Mouse (Mus musculus): ENCODE data around the gene Mrpl24.

Gene Mrpl24

GRCm38 (mm10) chr3:87947056-87947810 is 27.9 kb downstream of the Mrpl24 start:
- DNase-seq (ENCODE audit: low spot score): no peak

DNA sequence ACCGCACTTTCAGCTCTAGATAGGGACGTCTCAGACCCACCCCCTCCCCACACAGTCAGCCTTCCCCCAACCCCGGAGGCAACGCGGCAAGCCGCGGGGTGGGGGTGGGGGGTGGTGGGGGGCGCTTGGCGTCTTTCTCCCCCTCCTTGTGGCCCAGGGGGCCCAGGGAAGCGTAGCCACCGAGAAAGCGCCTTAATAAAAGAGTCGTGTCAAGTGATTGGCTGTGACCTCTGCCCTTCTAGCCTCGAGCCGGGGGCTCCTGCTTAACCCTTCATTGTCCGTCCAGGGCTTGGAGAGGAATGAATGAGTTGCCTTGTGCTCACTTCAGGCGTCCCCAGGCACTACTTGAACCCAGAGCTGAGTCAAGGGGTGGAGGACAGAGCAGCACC is 28.5 kb downstream of the Mrpl24 start:
- peak; percentile 77 for DNase-seq (ENCODE audit: low spot score)

DNA sequence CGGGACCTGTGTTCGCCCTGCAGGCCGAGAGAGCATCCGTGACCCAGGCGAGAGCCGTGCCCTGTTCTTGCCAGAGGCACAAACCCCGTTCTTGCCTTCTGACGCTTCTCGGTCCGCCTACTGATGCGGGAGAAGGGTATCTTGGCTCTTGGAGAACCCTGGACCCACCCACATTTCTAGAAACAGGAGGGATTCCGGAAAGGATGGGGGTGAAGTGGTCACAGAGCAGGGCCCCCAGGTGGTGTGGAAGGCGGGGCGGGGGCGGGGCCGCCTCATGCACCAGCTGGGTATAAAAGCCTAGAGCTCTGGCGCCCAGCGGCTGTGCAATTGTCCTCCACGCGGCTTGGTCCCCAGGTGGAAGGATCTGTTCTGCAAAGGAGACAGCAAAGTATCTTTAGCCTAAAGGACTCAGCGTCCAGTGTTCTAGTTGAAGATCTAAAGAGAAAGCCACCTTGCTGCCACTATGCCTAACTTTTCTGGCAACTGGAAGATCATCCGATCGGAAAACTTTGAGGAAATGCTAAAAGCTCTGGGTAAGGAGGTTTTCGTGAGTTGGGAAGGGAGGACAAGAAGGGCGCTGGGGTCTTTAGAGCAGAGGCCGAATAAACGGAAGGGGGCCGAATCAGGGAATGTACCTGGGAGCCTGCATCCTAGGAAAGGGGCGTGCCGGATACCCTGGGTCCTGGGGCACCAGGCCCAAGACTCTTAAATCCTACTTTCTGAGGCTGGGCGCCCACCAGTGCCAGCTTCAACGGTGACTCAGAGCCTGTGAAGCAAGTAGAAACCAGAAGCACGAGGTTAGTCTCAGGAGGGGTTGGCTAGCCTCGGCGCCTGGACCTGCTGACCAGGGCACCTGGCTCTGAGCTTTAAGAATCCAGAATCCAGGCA is 29.3 kb downstream of the Mrpl24 start, which contains the start of gene Crabp2:
Gene Crabp2, plus strand, starts transcription at position 289 of the 888 bp plus-strand sequence.
- peak; percentile 58 for DNase-seq (ENCODE audit: low spot score)

DNA sequence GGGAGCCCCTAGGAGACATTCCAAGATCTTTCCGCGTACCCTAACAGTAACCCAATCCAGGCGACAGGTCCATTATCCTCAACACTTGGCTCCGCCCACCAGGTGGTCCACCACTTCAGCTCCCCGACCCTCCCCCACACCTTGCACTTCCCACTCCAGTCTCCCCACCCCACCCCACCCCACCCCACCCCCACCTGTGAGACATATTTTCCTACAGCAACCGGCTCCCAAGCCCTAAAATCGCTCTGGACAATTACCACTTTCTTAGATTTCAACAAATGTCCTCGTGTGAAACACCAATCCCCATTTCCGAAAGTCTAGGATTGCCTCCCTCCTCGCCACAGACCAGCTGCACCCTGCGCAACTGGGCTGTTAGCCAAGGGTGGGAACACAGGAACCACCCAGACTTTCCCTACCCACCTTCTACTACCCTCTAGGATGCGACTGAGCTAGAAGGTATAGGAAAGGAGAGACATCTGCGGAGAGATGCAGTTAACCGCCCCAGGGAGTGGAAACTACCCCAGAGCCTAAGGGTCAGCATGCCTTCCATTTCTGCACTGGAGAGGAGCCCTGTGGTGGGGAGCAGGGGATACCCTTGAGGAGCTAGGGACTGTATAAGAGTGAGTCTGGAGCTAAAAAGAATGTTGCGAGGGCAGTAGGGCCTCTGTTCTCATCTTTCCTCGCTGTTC is 30.1 kb downstream of the Mrpl24 start:
- DNase-seq (ENCODE audit: low spot score): no peak

GRCm38 (mm10) chr3:87949955-87950515 is 30.7 kb downstream of the Mrpl24 start:
- DNase-seq (ENCODE audit: low spot score): peak; percentile 82

DNA sequence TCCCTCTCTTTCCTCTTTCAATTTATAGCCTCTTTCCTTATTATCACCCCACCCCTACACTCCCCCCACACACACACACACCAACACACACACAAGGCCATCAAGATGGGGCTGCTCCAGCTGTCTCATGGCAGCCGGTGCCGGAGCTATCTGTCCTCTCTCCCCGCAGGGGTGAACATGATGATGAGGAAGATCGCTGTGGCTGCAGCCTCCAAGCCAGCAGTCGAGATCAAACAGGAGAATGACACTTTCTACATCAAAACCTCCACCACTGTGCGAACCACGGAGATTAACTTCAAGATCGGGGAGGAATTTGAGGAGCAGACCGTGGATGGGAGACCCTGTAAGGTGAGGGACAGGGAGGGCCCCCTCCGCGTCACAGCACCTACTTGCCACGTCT is 32.6 kb downstream of the Mrpl24 start:
- DNase-seq (ENCODE audit: low spot score): no peak

DNA sequence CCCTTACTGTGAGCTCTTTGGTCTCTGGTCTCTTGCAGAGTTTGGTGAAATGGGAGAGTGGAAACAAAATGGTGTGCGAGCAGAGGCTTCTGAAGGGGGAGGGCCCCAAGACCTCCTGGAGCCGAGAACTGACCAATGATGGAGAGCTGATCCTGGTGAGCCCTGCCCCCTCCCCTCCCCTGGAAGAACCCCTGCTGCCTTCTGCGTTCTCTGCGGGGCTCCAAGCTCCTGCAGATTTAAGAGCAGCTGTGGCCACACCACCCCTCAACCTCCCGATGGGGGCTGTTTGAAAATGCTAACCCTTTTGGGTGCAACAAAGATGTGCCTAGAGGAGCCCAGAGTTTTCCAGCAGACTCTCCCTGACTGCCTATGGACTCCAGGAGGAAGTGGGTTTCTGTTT is 33.1 kb downstream of the Mrpl24 start:
- peak; percentile 68 for DNase-seq (ENCODE audit: low spot score)

- no peak for DNase-seq (ENCODE audit: low spot score)
Observed at GRCm38 (mm10) chr3:87958056-87958455, 38.8 kb downstream of the Mrpl24 start.

GRCm38 (mm10) chr3:87958476-87958875 is 39.2 kb downstream of the Mrpl24 start:
- DNase-seq (ENCODE audit: low spot score): no peak

DNA sequence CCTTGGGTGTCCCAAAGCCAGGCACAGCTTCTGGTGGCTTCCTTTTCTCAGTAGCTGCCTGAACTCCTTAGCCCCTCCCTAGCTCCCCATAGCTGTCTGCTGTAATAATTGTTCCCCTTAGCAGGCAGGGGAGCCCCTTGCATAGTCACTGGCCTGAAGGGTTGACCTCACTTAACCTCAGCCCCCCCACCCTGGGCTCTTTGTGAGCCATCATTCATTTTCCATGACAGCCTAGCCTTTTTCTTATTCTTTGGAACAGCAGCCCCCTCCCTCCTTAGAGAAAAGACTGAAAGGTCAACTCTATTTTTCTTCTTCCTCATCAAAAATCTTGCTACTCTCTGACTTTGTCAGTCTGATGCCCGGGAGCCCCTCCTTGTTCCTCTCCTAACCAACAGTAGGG is 39.7 kb downstream of the Mrpl24 start:
- DNase-seq (ENCODE audit: low spot score): no peak

- no peak for DNase-seq (ENCODE audit: low spot score)
Observed at GRCm38 (mm10) chr3:87959371-87959770, 40.1 kb downstream of the Mrpl24 start.

DNA sequence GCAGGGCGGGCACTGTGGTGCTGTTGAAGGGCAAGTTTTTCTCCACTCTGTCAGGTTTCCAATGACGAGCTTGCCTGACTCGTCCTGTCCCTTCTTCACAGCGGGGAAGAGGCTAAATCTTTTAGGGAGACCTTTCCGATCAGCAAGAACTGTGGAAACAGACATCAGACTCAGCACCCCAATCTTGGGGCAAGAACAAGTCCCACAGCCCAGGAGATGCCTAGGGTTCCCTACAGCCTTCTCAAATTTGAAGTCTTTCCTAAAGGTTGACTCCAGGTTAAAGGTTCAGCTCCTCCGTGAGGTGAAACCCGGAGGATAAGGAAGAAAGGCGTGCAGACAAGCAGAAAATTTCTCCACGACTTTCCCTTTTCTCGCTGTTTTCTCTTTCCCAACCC is 40.9 kb downstream of the Mrpl24 start:
- DNase-seq (ENCODE audit: low spot score): no peak

DNA sequence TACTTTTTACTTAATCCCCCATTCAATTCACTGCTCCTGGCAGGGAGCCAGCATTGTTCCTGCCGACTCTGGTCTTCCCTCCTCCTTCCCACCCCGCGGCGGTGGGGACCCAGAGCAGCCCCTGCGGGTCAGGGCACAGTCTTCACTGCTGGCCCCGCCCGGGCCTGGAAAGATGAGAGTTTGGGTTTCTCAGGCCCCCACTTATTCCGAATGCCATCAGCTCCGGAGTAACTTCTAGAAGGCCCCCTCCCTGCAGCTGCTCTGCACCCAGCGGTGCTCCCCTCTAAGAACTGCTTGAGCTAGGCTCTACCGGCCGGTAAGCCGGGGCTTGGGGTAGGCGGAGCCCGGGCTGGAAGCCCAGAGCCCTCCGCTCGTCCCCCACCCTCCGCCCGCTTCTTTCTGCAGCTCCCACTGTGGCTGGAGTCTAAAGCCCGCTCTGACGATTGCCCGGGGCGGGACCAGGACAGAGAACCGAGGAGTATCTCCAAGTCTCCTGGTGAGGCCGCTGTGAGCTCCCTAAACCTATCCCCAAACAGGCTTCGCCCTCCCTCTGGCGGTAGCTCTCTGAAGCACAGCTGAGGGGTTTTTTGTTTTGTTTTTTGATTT is 41.4 kb downstream of the Mrpl24 start:
- peak; percentile 92 for DNase-seq (ENCODE audit: low spot score)

DNA sequence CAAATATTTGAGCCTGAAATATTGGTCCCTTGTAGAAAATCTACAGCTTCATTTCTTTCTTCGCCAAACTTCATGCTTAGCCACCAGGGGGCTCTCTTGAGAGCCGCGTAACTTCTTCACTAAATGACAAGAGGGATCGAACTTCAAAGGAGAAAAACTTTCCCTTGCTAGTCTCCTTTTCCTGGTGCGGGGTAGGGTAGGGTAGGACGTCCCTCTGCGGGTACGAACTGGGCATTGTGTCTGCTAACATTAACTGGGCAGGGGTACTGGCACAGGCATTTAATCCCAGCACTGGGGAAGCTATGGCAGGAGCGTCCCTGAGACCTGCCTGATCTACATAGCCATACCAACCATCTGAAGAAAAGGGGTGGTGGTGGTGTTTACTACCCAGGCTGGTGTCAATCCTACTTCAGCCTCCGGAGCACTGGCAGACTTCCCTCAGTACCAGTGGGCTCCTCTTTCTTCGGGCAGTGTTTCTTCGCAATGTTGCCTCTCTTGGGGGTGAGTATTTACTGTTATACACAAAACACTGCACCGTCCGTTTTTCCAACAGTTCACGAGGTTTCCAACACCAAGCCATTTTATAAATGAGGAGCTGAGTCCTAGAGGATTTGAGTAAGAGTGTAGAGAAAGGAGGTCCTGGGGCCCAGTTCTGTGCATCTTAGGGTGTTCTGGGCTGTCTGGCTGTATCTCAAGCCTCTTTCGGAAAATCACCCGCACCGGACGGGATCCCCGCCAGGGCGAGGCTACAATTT is 51.1 kb downstream of the Mrpl24 start:
- DNase-seq (ENCODE audit: low spot score): no peak

DNA sequence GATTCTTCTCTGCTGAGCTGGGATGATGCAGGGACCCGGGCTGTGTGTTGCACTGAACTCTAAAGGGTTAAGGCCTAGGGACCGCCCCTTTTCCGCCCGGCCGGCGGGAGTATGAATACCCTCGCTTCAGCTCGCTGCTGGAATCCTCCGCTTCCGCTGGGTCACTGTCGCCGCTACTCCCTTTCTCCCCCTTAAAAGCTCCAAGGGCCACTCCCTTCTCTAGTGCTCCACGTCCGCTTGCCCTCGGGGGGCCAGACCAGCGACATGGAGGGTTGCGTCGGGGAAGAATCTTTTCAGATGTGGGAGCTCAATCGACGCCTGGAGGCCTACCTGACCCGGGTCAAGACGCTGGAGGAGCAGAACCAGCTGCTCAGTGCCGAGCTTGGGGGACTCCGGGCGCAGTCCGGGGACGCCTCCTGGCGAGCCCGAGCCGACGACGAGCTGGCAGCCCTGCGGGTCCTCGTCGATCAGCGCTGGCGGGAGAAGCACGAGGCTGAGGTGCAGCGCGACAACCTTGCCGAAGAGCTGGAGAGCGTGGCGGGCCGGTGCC is 51.7 kb downstream of the Mrpl24 start, which contains the start of gene Nes:
Gene Nes, plus strand, starts transcription at position 140 of the 550 bp plus-strand sequence.
- DNase-seq (ENCODE audit: low spot score): peak; percentile 77

GRCm38 (mm10) chr3:87971489-87972202 is 52.3 kb downstream of the Mrpl24 start:
- DNase-seq (ENCODE audit: low spot score): no peak

DNA sequence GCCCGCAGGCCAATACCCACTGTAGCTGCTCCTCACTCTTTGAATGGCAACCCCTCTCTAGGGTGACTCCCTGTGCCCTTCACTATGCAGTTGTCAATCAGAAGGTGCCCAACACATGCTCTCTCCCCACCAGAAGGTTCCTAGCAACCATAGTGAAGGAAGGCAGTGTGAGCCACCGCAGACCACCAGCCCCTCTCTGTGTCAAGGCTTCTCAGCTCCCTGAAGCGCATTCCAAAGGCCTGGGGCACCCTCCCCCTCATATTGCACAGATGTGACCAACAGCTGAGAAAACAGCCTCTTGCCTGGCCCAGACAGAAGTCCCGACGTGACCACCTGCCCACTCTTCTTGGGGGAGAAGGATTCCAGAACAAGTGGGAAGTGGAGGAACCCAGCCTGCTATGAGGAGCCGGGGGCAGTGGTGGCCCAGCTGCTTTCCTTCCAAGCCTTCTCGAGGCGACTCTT is 52.9 kb downstream of the Mrpl24 start:
- no peak for DNase-seq (ENCODE audit: low spot score)

DNA sequence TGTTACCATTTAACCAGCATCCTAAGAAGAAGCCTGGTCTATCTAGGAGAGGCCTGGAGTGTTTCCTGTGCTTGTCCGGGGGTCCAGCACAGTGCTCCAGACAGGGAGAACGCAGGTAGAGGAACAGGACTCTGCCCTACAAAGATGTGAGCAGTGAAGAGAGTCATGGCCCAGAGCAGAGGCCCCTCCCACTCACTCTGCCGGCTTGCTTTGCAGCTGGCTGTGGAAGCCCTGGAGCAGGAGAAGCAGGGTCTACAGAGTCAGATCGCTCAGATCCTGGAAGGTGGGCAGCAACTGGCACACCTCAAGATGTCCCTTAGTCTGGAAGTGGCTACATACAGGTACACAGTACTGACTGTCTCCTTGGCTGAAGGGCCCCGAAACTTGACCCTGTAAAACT is 53.5 kb downstream of the Mrpl24 start:
- no peak for DNase-seq (ENCODE audit: low spot score)

Data from yolk sac, embryonic 10.5 days (tissue).